Mouse (Mus musculus) duodenum, adult 2 months (tissue): ENCODE data around the gene Inafm2. TPM values are rescaled to one million over a fixed set of nuclear protein-coding genes. Genes with fewer than 3 reads are reported as not detected.

ENCODE experiments used
- polyA plus RNA-seq: library from polyadenylated mRNA; depleted of rRNA; stranded (reverse); fragments of >200 nt; gene quantifications from 2 replicates; pipeline ENCODE4 v1.2.3, GENCODE M21; 2012; ENCODE audit warnings: low replicate concordance; rRNA removed

Inafm2 gene
- polyA plus RNA-seq, result 8.6 and 10.0 TPM in 2 replicates

DNA sequence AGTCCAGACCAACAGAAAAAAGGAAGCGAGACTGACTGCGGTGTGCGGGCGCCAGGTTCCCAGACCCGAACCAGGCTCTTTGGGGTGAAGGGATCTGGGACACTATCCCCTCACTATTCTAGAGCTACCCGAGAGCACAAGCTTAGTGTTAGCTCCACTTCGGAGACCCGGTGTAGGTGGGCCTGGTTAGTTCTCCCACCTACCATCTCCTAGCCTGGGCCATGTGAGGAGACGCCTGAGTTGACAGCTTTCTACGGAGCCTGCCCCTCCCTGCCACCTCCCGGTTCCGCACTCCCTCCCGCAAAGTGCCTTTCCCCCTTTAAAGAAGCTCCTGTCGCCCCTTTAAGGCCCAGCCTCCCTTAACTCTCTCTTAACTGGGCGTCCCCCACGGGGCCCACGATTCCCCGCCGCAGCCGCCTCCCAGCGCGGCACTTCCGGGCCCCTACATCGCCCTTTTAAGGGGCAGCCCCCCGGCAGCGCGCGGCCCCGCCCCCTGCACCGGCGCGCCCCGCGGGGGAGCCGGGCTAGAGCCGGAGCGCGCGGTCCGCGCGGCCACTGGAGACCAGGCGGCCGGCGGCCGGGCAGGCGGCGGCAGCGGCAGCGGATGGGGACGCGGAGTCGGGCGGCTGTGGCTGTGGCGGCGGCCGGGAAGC is at the start of gene Inafm2:
Inafm2 (plus strand) TSS at position 527 of the 653 bp plus-strand sequence.

DNA sequence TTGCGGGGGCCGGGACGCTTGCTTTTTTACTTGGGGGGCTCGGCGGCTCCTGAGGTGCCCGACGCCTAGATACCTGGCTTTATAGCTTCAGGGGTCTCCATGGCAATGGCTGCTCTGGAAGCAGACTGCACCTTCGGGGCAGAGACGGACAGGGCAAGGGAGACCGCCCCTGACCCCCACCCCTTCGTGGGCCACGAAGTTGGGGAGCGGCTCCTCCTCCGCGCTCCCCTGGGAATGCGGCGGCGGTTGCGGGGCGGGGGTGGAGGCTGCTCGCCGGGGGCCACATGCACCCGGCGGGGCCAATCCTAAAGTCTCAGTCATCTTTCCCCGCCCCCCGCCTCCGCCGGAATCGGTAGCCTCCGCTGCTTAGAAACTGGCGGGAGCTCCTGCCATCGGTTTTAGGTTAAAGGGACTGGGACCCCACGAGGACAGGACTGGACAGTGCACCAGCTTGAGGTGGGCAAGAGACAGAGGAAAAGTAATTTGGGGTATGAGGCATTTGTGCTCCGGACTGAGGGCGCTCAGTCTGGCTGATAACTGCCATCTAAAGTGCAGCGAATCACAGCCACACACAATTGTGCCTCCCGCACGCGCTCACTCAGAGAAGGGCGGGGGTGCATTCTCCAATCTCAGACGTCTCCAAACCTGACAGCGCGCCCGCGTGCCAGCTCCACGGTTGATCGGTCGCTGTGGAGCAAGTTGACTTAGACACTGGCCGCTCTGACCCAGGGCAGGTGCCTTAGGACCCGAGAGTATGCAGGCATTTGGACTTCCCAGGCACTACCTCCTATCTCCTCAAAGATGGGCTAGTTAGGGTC is 41.4 kb upstream of the Inafm2 start, which contains the start of gene Ankrd63:
Ankrd63 (minus strand) TSS at position 51 of the 818 bp plus-strand sequence.

DNA sequence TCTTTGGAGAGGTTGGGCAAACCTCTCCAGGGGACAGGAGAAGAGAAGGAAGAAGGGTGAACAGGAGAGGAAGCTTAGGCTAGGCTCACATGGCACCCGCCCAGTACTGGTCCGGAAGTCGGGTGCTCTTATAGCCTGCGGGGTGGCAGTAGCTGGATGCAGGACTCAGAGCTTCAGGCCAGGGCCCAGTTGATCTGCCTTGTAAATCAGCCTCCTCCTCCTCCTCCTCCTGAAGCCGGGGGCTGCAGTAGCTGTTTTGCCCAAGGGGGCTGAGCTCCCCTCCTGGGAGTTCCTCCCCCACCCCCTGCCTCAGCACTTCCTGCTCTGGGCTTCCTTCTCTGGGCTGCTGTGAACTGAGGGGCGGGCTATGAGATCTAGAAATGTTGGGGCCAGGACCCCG is 17.2 kb upstream of the Inafm2 start, which contains the start of gene Plcb2:
Plcb2 (minus strand) TSS at position 102 of the 400 bp plus-strand sequence.

DNA sequence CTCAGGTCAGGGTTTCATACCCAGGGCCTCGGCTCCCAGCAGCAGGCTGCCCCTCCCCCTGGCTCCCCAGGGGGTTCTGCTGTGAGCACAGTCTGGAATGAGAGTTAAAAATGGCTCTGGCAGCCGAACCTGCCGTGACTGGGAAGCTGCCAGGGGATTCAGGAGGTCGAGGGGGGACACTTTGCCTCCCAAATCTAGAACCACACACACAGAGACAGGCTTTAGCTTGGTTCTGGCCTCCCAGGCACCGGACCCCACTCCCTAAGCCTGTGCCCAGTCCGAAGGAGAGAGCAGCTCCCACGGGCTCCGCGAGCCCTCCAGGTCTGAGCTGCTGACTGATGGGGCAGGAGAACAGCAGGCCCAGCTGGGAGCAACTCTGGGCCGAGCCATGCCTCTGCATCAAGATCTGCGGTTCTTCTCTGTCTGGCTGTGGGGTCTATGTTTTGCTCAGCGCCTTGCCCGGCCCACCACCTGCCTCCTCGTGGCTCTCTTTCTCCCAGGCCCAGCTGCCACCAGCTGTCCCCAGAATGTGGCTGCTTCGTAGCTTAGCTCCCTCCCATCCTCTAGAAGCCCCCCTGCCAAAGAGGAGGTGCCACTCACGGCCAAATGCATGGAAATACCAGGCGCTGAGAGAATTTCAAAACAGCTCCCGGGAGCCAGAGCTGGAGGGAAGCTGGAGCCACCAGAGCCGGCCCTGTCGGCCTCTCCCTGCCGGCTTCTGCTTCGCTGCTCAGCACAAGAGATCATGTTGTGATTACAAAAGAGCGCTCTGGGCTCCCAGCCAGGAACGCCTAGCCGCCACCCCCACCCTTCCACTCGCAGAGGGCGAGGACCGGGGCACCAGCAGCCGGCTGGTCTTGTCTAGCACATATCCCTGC is 16.6 kb downstream of the Inafm2 start, which contains the start of gene Ccdc9b:
Ccdc9b (minus strand) TSS at position 756 of the 878 bp plus-strand sequence.

DNA sequence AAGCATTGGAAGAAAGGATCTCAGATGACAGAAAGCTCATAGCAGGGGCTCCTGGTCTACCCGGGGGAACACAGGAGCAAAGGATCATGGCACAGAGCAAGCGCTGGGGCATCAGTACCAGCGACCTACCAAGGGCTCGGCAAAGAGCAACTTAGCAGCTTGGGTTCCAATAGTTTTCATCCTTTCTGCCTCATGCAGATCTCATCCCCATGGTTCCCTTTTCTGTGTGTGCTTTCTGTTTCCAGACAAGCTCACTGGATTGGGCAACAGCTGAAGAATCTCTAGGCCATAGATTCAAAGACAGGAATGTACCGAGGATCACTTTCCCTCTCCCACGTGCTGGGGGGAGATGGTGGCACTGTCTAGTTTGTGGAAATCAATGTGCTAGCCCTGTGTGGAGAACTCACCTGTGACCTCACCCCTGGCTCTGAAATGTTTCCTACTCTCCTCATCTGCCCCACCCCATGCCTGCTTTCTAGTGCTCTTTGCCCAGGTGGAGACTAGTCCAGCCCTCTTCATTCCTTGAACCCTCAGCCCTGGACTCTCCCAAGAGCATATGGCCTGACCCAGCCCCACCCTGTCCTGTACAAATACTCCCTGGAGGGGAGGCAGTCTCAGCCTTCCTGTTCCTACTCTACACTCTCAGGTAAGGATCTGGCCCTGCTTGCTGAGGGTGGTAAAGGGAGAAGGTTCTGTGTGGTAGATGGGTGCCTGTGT is 26.8 kb downstream of the Inafm2 start, which contains the start of gene Phgr1:
Phgr1 (plus strand) TSS at position 612 of the 717 bp plus-strand sequence.

DNA sequence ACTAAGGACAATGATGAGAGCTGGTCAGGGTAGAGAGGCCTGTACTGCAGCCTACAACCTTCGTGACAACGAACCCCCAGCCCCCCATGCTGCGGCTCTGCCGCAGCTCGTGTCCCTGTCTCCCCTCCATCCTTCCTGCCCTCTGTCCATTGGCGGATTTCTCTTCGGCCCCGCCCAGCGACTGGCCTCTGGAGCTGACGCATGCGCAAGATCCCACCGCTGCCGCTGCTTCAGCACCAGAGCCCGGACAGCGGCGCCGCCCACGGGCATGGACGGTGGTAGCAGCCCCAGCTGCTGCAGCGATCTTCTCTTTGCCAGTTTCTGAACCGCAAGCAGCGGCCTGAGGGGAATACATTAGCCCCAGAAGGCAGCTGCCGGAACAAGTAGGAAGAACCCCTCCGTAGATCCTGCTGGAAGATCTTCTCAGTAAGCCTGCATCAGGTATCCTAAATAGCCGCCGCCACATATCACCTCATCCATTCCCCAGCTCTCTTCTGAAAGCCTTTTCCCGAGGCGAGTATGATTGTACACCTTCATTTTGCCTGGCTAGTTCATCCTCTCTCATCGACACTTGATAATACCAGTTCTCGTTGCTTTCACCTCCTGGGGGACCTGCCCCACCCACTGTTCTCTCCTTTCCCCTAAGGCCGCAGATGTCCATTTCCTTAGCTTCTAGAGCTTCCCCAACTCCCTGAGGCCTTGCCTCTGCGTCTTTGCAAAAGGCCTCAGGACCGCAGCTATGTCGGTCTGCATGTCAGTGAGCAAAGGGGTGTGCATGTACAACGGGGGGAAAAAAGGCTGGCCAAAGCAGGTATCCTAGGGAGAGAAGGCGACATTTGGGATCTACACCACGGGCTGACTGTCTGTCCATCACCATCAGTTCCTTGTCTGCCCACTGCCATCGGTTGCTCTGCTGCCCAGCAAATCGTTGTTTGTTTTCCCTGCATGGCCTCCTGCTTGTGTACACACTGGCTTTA is 34.2 kb downstream of the Inafm2 start, which contains the start of gene Disp2:
Disp2 (plus strand) TSS at position 216 of the 977 bp plus-strand sequence.

Other genes starting within 250 kb of the Inafm2 start
- 4.7 and 8.3 TPM in 2 replicates for gene Bmf, start 196.1 kb upstream of the Inafm2 start, polyA plus RNA-seq
- gene Bub1b, start 147.5 kb upstream of the Inafm2 start, polyA plus RNA-seq, result 2.7 and 3.5 TPM in 2 replicates
- 1.9 and 2.3 TPM in 2 replicates for gene Pak6, start 82.5 kb upstream of the Inafm2 start, polyA plus RNA-seq
- gene Ankrd63, start 41.8 kb upstream of the Inafm2 start, polyA plus RNA-seq, result 0.34 and 0.41 TPM in 2 replicates
- 1.9 and 2.7 TPM in 2 replicates for gene Plcb2, start 17.3 kb upstream of the Inafm2 start, polyA plus RNA-seq
- gene Ccdc9b, start 16.9 kb downstream of the Inafm2 start, polyA plus RNA-seq, result 2.5 and 2.9 TPM in 2 replicates
- 1,978 and 5,131 TPM in 2 replicates for gene Phgr1, start 27.0 kb downstream of the Inafm2 start, polyA plus RNA-seq
- gene Disp2, start 34.0 kb downstream of the Inafm2 start, polyA plus RNA-seq, result 1.7 and 2.2 TPM in 2 replicates
- gene Knstrn, start 68.2 kb downstream of the Inafm2 start, polyA plus RNA-seq, result 2.0 and 2.6 TPM in 2 replicates
- 14.6 and 19.4 TPM in 2 replicates for gene Ivd, start 116.2 kb downstream of the Inafm2 start, polyA plus RNA-seq
- gene Bahd1, start 154.6 kb downstream of the Inafm2 start, polyA plus RNA-seq, result 12.9 and 22.5 TPM in 2 replicates
- 3.3 and 4.3 TPM in 2 replicates for gene Chst14, start 180.7 kb downstream of the Inafm2 start, polyA plus RNA-seq